Mouse (Mus musculus) 416B (cell line): ENCODE data around the gene Gpr179.

Source experiments
- DNase-seq: peaks from one replicate; pipeline ENCODE4 v3.0.0; 2011; ENCODE audit warnings: low read depth

The Gpr179 gene

DNA sequence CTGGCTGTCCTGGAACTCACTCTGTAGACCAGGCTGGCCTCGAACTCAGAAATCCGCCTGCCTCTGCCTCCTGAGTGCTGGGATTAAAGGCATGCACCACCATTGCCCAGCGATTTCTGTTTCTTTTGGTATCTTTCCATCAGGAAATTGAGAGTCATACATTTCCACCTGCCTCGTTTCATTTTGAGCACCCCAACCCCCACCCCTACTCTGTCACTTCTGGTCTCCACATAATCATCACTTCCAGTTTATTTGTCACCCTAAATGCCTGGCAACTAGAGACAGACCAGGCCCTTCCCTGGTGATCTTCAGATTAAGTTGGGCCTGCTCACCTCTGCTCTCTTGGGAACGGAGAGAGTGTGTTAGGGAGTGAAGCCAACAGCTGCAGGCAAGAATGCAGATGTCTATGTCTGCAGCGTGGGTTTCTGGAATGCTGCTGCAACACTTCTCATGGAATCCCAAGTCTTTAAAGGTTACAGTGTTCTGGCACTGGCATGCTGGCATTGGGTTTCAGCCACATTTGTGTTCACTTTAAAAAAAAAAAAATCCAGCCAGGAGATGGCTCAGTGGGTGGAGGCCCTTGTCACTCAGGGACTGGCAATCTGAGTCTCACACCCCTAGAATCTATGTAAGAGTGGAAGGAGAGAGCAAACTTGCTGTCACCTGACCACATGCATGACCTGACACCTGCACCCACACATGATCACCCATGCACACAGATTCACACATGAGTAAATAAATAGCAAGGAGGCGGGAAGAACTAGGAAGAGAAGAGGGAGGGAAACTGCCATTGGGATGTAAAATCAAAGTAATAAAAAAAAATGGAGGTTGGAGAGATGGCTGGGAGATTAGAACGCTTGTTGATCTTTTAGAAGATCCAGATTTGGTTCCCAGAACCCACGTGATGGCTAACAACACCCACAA lies 65.8 kb downstream of the Gpr179 start:
- peak; percentile 27 for DNase-seq

DNA sequence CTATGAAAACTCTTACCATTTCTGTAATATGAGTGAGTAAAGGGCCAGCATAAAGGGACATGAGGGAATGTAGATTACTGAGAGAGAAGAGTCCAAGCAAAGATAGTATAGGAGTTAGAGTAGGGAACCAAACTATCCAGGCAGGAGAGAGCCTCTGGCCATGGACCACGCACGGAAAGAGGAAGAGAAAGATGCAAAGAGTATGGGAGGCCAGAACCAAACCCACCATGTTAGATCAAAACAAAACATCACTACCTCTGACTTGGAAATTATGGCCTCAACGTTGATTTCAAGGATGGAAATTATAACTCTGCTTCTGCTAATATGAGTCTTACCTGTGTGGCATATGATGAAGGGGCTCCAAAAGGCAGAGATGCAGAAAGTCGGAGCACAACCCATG lies 67.0 kb downstream of the Gpr179 start:
- no peak for DNase-seq

DNA sequence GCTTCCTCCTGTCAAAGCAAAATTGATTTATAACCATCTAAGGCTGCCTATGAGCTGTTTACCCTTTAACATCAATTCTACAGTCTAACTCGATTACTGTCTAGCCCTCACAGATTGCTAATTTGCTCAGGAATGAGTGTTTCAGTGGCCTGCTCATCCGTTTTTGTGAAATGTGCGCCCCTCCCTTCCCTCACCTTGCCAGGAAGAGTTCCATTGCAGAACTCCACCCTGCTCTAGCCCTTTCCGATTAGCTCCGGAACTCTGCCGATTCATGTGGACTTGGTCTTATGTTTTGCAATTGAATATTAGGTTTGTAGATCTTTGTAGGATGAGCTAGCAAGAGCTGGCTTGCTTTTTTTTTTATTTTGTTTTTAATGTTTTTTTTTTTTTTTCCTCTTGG lies 69.7 kb downstream of the Gpr179 start:
- no peak for DNase-seq
